Mouse (Mus musculus) forebrain, embryonic 12.5 days (tissue): Measurements from ENCODE around the gene 1700017D01Rik. TPM values are rescaled to one million over a fixed set of nuclear protein-coding genes. Genes with fewer than 3 reads are reported as not detected.
"Not testable (repeated sequence)": the region's sequence is repeated elsewhere in the genome, so short reads cannot be mapped to it uniquely, and the experiment has no call there.

Source experiments
- ATAC-seq: fragments of 200-750 bp; cut with Nextera tagmentation; 2 replicates; pipeline ENCODE4 v1.8.0; 2017; ENCODE audit warnings: moderate TSS enrichment; ENCODE audit not compliant: low FRiP score
- H3K27ac ChIP-seq: fragments of 300-500 bp; sonication (generic); 2 replicates; pipeline ENCODE4 v1.5.1; 2016; ENCODE audit warnings: mild to moderate bottlenecking
- H3K27me3 ChIP-seq: fragments of 300-500 bp; sonication (generic); 2 replicates; pipeline ENCODE4 v1.6.1; 2016; ENCODE audit warnings: mild to moderate bottlenecking
- H3K36me3 ChIP-seq: fragments of 300-500 bp; sonication (generic); replicated peaks from 2 replicates; pipeline ENCODE4 v1.6.1; 2016; ENCODE audit warnings: mild to moderate bottlenecking
- H3K4me1 ChIP-seq: fragments of 300-500 bp; sonication (generic); 2 replicates; pipeline ENCODE4 v1.6.1; 2016
- H3K4me2 ChIP-seq: fragments of 300-500 bp; sonication (generic); 2 replicates; pipeline ENCODE4 v1.6.1; 2016; ENCODE audit warnings: mild to moderate bottlenecking, moderate library complexity
- H3K4me3 ChIP-seq: fragments of 300-500 bp; sonication (generic); replicated peaks from 2 replicates; pipeline ENCODE4 v1.5.1; 2016; ENCODE audit warnings: mild to moderate bottlenecking
- H3K9ac ChIP-seq: fragments of 300-500 bp; sonication (generic); 2 replicates; pipeline ENCODE4 v1.6.1; 2016; ENCODE audit warnings: mild to moderate bottlenecking
- H3K9me3 ChIP-seq: fragments of 300-500 bp; sonication (generic); 2 replicates; pipeline ENCODE4 v1.6.1; 2016
- WGBS: fragments of 180-500 bp; shearing (Covaris S2); methylation state at CpG from one replicate; pipeline ENCODE4 v1.1.7; 2016; 5-methylcytosine and 5-hydroxymethylcytosine counted together
- polyA plus RNA-seq: library from polyadenylated mRNA; unstranded; fragments of >200 nt; fragmentation: Nextera tagmentation; extraction: Ambion mirVana; gene quantifications from 2 replicates; pipeline ENCODE4 v1.2.1, GENCODE M21; 2016

1700017D01Rik gene
- polyA plus RNA-seq: not detected in 2 replicates

GRCm38 (mm10) chr19:11130776-11131175, at the start of gene 1700017D01Rik:
1700017D01Rik (minus strand) TSS chr19:11130876.
- H3K27ac ChIP-seq, H3K4me3 ChIP-seq, H3K9ac ChIP-seq, H3K27me3 ChIP-seq, H3K9me3 ChIP-seq, H3K36me3 ChIP-seq, ATAC-seq, H3K4me1 ChIP-seq, H3K4me2 ChIP-seq: not testable (repeated sequence)
- 75% methylated on average over 8 of the region's 8 CpGs for WGBS

DNA sequence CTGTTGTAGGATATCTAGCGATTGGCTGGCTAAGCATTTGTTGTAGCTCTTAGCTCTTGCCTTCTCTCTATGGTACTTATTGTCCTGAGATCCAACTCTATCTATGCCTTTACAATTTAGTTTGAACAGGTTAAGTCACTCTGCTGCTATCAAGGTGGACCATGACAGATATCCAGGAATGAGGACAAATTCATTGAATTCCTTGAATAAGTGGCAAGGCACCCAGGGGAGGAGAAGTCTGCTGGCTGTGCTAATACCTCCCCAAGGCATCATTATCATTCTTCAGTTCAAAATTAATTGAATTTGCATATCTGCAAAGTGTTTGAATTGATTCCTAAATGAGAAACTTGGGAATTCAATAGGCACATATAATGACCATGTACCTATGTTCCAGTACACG, 46.8 kb upstream of the 1700017D01Rik start:
- Histone ChIP-seq H3K9ac (no peak overlapping the region), H3K4me3 (no peak overlapping the region), H3K27ac (no peak overlapping the region), H3K4me2 (no peak overlapping the region), H3K9me3 (no peaks in the 10 kb centered on the region), H3K36me3 (no peaks in the 10 kb centered on the region), H3K4me1 (no peaks in the 10 kb centered on the region), H3K27me3 (no peaks in the 10 kb centered on the region)
- 73% methylated on average over 2 of the region's 2 CpGs for WGBS
- ATAC-seq: no peak

- no peak within 1 kb of the TSS for H3K27ac ChIP-seq
- H3K36me3 ChIP-seq: no peaks in the 10 kb centered on the region
- WGBS: 33% methylated on average over 10 of the region's 10 CpGs
- H3K9ac ChIP-seq: no peak within 1 kb of the TSS
- no peaks in the 10 kb centered on the region for H3K4me1 ChIP-seq
- H3K4me3 ChIP-seq: no peak within 1 kb of the TSS
- H3K4me2 ChIP-seq: no peak within 1 kb of the TSS
- H3K9me3 ChIP-seq: no peaks in the 10 kb centered on the region
- no peak for ATAC-seq
- no peaks in the 10 kb centered on the region for H3K27me3 ChIP-seq
Measured at GRCm38 (mm10) chr19:11165172-11165571, 34.5 kb upstream of the 1700017D01Rik start, which contains the start of gene 1700025F22Rik. 1700025F22Rik (minus strand) TSS chr19:11165320.

- H3K4me1 ChIP-seq, H3K4me2 ChIP-seq: not testable (repeated sequence)
Measured at GRCm38 (mm10) chr19:11157890-11158289, 27.2 kb upstream of the 1700017D01Rik start.

DNA sequence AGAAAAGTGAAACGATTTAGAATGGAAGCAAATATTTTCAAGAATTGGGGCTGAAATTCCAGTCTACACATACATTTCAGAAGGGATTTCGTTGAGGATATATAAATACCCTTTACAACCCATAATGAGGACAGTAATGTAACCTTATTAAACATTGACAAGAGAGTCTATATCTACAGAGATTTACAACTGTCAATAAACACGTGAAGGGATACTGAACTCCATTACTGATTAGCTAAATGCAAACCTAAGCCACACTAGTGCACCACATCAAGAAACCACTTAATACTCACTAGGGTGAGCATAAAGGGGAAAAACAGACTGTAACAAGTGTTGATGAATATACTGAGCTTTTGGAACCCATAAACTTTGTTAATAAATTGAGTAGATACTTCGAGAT, 4.7 kb upstream of the 1700017D01Rik start:
- no peak overlapping the region for H3K4me2 ChIP-seq

More at GRCm38 (mm10) chr19:11157890-11158289, 27.2 kb upstream of the 1700017D01Rik start:
- H3K27ac ChIP-seq, H3K4me3 ChIP-seq, H3K27me3 ChIP-seq, H3K9me3 ChIP-seq, ATAC-seq, H3K9ac ChIP-seq, H3K36me3 ChIP-seq: not testable (repeated sequence)
- 86% methylated on average over 6 of the region's 6 CpGs for WGBS

GRCm38 (mm10) chr19:11134852-11135251, 4.2 kb upstream of the 1700017D01Rik start:
- H3K4me1 ChIP-seq: no peaks in the 10 kb centered on the region
- H3K4me2 ChIP-seq: no peak overlapping the region
- ATAC-seq: no peak
- H3K4me3 ChIP-seq: no peak overlapping the region
- no peak overlapping the region for H3K9ac ChIP-seq
- no peaks in the 10 kb centered on the region for H3K27me3 ChIP-seq
- H3K36me3 ChIP-seq: no peaks in the 10 kb centered on the region
- no peaks in the 10 kb centered on the region for H3K9me3 ChIP-seq
- 90% methylated on average over 2 of the region's 2 CpGs for WGBS
- no peak overlapping the region for H3K27ac ChIP-seq

More for the DNA sequence above, 4.7 kb upstream of the 1700017D01Rik start:
- Histone ChIP-seq H3K27ac (no peak overlapping the region), H3K27me3 (no peaks in the 10 kb centered on the region), H3K9me3 (no peaks in the 10 kb centered on the region), H3K9ac (no peak overlapping the region), H3K36me3 (no peaks in the 10 kb centered on the region), H3K4me1 (no peaks in the 10 kb centered on the region), H3K4me3 (no peak overlapping the region)
- ATAC-seq: no peak
- WGBS: 75% methylated on average over 4 of the region's 4 CpGs

DNA sequence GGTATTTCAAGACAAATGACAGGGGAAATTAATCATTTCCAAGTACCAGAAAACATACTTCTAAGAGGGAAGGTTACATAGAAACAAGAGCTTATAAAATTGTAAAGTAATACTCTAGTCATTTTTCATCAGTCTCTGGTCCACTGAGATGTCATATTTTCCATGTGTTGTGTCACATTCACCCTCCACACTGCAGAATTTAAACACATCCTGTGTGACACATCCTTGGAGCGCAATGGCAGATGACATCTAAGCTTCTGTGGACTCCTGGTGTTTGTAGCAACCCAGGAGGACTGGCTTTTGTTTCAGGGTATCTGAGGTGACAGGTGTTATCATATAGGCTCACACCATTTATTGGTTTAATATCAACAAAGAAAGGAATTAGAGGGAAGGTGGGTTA, 974 bp downstream of the 1700017D01Rik start:
- Histone ChIP-seq H3K4me3 (no peak overlapping the region), H3K27me3 (no peaks in the 10 kb centered on the region), H3K4me1 (no peaks in the 10 kb centered on the region), H3K9me3 (peaks cover 2% of the 10 kb centered on the region; the same call in 1 of the 2 replicates), H3K27ac (no peak overlapping the region), H3K36me3 (no peaks in the 10 kb centered on the region), H3K9ac (no peak overlapping the region), H3K4me2 (no peak overlapping the region)
- ATAC-seq: no peak
- WGBS: 88% methylated on average over 1 of the region's 1 CpGs

DNA sequence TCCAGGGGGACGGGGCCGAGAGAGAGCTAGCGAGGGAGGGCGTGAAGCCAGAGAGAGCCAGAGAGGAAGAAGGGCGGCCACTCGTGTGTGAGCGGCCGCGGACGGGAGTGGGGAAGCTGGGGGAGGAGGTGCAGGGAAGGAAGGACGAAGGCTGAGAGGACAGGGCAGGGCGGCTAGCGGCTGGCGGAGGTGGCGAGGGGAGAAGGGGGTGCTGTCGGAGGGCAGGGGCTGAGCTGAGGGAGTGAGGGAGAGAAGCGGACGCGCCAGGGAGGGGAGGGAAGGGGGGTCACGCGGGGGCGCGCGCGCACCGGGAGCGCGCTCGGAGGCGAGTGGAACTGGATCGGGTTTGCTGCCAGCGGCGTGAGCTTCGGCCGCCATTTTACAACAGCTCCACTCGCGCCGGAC, 9.7 kb downstream of the 1700017D01Rik start:
- ATAC-seq: peak; percentile 99
- H3K4me1 ChIP-seq, H3K9me3 ChIP-seq, H3K36me3 ChIP-seq, H3K27ac ChIP-seq, H3K27me3 ChIP-seq: not testable (repeated sequence)
- Histone ChIP-seq H3K4me3 (peak overlapping the region; percentile 39), H3K4me2 (peak overlapping the region; percentile 46), H3K9ac (0 out of 2 replicates have a peak overlapping the region, but pooled peaks have one; percentile 38)
- WGBS: 3% methylated on average over 15 of the region's 38 CpGs

DNA sequence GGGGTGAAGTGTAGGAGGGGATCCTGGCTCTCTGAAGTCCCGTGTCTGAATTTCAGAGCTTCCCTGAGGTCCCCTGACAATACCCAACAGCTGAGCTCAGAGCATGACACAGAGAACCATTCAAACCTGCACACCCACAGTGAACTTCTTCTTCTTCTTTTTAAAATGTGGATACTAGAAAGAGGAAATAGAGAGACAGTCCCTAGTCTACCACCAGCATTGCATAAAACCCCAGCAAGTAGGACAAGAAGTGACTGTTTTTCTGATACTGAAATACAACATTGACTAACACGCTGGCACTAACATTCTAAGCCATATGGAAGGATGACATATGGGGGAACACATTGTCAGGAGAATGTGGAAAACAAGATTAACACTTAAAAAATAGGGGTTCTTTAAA, 11.3 kb downstream of the 1700017D01Rik start:
- Histone ChIP-seq H3K4me1 (no peaks in the 10 kb centered on the region), H3K9me3 (no peaks in the 10 kb centered on the region), H3K36me3 (no peaks in the 10 kb centered on the region), H3K4me2 (no peak overlapping the region), H3K9ac (no peak overlapping the region), H3K27ac (no peak overlapping the region), H3K4me3 (no peak overlapping the region), H3K27me3 (peaks cover 4% of the 10 kb centered on the region; the same call in 1 of the 2 replicates)
- no peak for ATAC-seq
- WGBS: 89% methylated on average over 2 of the region's 2 CpGs

GRCm38 (mm10) chr19:11107746-11108145, 22.9 kb downstream of the 1700017D01Rik start:
- Histone ChIP-seq H3K9ac (no peak overlapping the region), H3K4me2 (no peak overlapping the region), H3K9me3 (0 out of 2 replicates have a peak, but pooled peaks cover 4% of the 10 kb centered on the region), H3K27me3 (no peaks in the 10 kb centered on the region), H3K27ac (no peak overlapping the region), H3K36me3 (no peaks in the 10 kb centered on the region), H3K4me3 (no peak overlapping the region), H3K4me1 (no peaks in the 10 kb centered on the region)
- WGBS: 85% methylated on average over 3 of the region's 3 CpGs
- ATAC-seq: no peak

GRCm38 (mm10) chr19:11101880-11102279, 28.8 kb downstream of the 1700017D01Rik start:
- Histone ChIP-seq H3K27me3 (no peaks in the 10 kb centered on the region), H3K9ac (no peak overlapping the region), H3K27ac (no peak overlapping the region), H3K4me3 (no peak overlapping the region), H3K4me1 (no peaks in the 10 kb centered on the region), H3K36me3 (no peaks in the 10 kb centered on the region), H3K9me3 (no peaks in the 10 kb centered on the region), H3K4me2 (no peak overlapping the region)
- ATAC-seq: no peak
- WGBS: 84% methylated on average over 1 of the region's 1 CpGs

- Histone ChIP-seq H3K4me3 (no peak overlapping the region), H3K27me3 (peaks cover 2% of the 10 kb centered on the region; the same call in 1 of the 2 replicates), H3K4me2 (no peak overlapping the region), H3K4me1 (no peaks in the 10 kb centered on the region), H3K9ac (no peak overlapping the region), H3K27ac (no peak overlapping the region), H3K36me3 (no peaks in the 10 kb centered on the region), H3K9me3 (no peaks in the 10 kb centered on the region)
- no peak for ATAC-seq
- 86% methylated on average over 3 of the region's 3 CpGs for WGBS
Measured at GRCm38 (mm10) chr19:11098401-11098800, 32.3 kb downstream of the 1700017D01Rik start.

- H3K9me3 ChIP-seq, H3K27ac ChIP-seq, H3K4me1 ChIP-seq, H3K36me3 ChIP-seq, ATAC-seq, H3K9ac ChIP-seq: not testable (repeated sequence)
- WGBS: 6% methylated on average over 50 of the region's 50 CpGs
- H3K4me3 ChIP-seq: peak overlapping the region; percentile 36
- H3K4me2 ChIP-seq: peak overlapping the region; percentile 50
- peaks cover 13% of the 10 kb centered on the region for H3K27me3 ChIP-seq
Measured at GRCm38 (mm10) chr19:11092131-11092530, 38.5 kb downstream of the 1700017D01Rik start.
